Mouse (Mus musculus) embryonic fibroblast, embryonic 13.5 days (primary cell): ENCODE data around the gene She. TPM values are rescaled to one million over a fixed set of nuclear protein-coding genes. Genes with fewer than 3 reads are reported as not detected.
"Not testable (repeated sequence)": the region's sequence is repeated elsewhere in the genome, so short reads cannot be mapped to it uniquely, and the experiment has no call there.

ENCODE experiments used
- H3K27ac ChIP-seq: 2 replicates; pipeline ENCODE4 v1.5.1; 2012; ENCODE audit warnings: low read length, control low read depth, inconsistent platforms; ENCODE audit not compliant: insufficient read depth
- H3K4me1 ChIP-seq: 2 replicates; pipeline ENCODE4 v1.6.1; 2011; ENCODE audit warnings: low read length; ENCODE audit not compliant: control insufficient read depth, insufficient read depth
- H3K4me3 ChIP-seq: 2 replicates; pipeline ENCODE4 v1.5.1; 2011; ENCODE audit warnings: mild to moderate bottlenecking, control low read depth, low read length; ENCODE audit not compliant: insufficient read depth
- CTCF ChIP-seq: IDR thresholded peaks from 2 replicates; pipeline ENCODE4 v1.5.1; 2011; ENCODE audit warnings: mild to moderate bottlenecking, control low read depth, low read length, moderate library complexity, borderline replicate concordance; ENCODE audit not compliant: insufficient read depth
- POLR2A ChIP-seq: IDR thresholded peaks from 2 replicates; pipeline ENCODE4 v1.6.1; 2011; ENCODE audit warnings: low read depth, mild to moderate bottlenecking, control low read depth, low read length, moderate library complexity
- polyA plus RNA-seq: library from polyadenylated mRNA; stranded (reverse); fragments of >200 nt; gene quantifications from 2 replicates; pipeline ENCODE4 v1.2.4, GENCODE M21; 2011; ENCODE audit warnings: low read depth; ENCODE audit not compliant: missing spikeins, insufficient read length

The She gene
- polyA plus RNA-seq, 1 experiment, result not detected

GRCm38 (mm10) chr3:89799476-89799875 is 31.7 kb upstream of the She start:
- no peak for TF ChIP-seq POLR2A
- TF ChIP-seq CTCF, result no peak
- Histone ChIP-seq H3K4me1 (peaks cover 5% of the 10 kb centered on the region; the same call in 1 of the 2 replicates), H3K4me3 (no peak overlapping the region), H3K27ac (no peak overlapping the region)

GRCm38 (mm10) chr3:89800078-89800477 is 31.1 kb upstream of the She start:
- not testable (repeated sequence) for H3K4me3 ChIP-seq, H3K4me1 ChIP-seq, H3K27ac ChIP-seq

GRCm38 (mm10) chr3:89800774-89801506 is 30.2 kb upstream of the She start:
- Histone ChIP-seq H3K27ac (no peak overlapping the region), H3K4me3 (no peak overlapping the region), H3K4me1 (peaks cover 4% of the 10 kb centered on the region; the same call in 1 of the 2 replicates)
- TF ChIP-seq POLR2A, result no peak
- TF ChIP-seq CTCF, result no peak

GRCm38 (mm10) chr3:89801507-89801847 is 29.7 kb upstream of the She start:
- H3K4me1 ChIP-seq, result no peaks in the 10 kb centered on the region
- H3K27ac ChIP-seq, result no peak overlapping the region
- TF ChIP-seq CTCF (no peak), POLR2A (no peak)
- no peak overlapping the region for H3K4me3 ChIP-seq

GRCm38 (mm10) chr3:89802876-89803275 is 28.3 kb upstream of the She start:
- Histone ChIP-seq H3K27ac (no peak overlapping the region), H3K4me1 (no peaks in the 10 kb centered on the region), H3K4me3 (no peak overlapping the region)
- TF ChIP-seq POLR2A (no peak), CTCF (no peak)

- no peak overlapping the region for H3K27ac ChIP-seq
- no peak overlapping the region for H3K4me3 ChIP-seq
- TF ChIP-seq POLR2A, result no peak
- no peak for TF ChIP-seq CTCF
- no peaks in the 10 kb centered on the region for H3K4me1 ChIP-seq
These were observed 26.0 kb upstream of the She start for GRCm38 (mm10) chr3:89805179-89805578.

GRCm38 (mm10) chr3:89806751-89807150 is 24.4 kb upstream of the She start:
- TF ChIP-seq POLR2A (no peak), CTCF (no peak)
- H3K27ac ChIP-seq, result no peak overlapping the region
- H3K4me1 ChIP-seq, result no peaks in the 10 kb centered on the region
- H3K4me3 ChIP-seq, result no peak overlapping the region

- no peak overlapping the region for H3K27ac ChIP-seq
- no peak overlapping the region for H3K4me3 ChIP-seq
- no peak for TF ChIP-seq POLR2A
- no peak for TF ChIP-seq CTCF
- no peaks in the 10 kb centered on the region for H3K4me1 ChIP-seq
These were observed 24.0 kb upstream of the She start for GRCm38 (mm10) chr3:89807171-89807570.

GRCm38 (mm10) chr3:89807881-89808280 is 23.3 kb upstream of the She start:
- Histone ChIP-seq H3K4me3 (no peak overlapping the region), H3K27ac (no peak overlapping the region), H3K4me1 (no peaks in the 10 kb centered on the region)
- no peak for TF ChIP-seq POLR2A
- TF ChIP-seq CTCF, result no peak

GRCm38 (mm10) chr3:89808638-89809037 is 22.5 kb upstream of the She start:
- Histone ChIP-seq H3K4me3 (no peak overlapping the region), H3K4me1 (no peaks in the 10 kb centered on the region), H3K27ac (no peak overlapping the region)
- TF ChIP-seq CTCF, result no peak
- TF ChIP-seq POLR2A, result no peak

GRCm38 (mm10) chr3:89810841-89811240 is 20.3 kb upstream of the She start:
- no peak for TF ChIP-seq POLR2A
- TF ChIP-seq CTCF, result no peak
- Histone ChIP-seq H3K27ac (no peak overlapping the region), H3K4me3 (no peak overlapping the region), H3K4me1 (no peaks in the 10 kb centered on the region)

- Histone ChIP-seq H3K4me1 (no peaks in the 10 kb centered on the region), H3K4me3 (no peak overlapping the region), H3K27ac (no peak overlapping the region)
- TF ChIP-seq POLR2A (no peak), CTCF (no peak)
These were observed 19.0 kb upstream of the She start for GRCm38 (mm10) chr3:89812166-89812565.
